Mouse (Mus musculus) adrenal gland, adult 18-20 months (tissue): ENCODE measurements around the gene Smim4. TPM values are rescaled to one million over a fixed set of nuclear protein-coding genes. Genes with fewer than 3 reads are reported as not detected.

ENCODE experiments used
- total RNA-seq, 2 experiments: library from RNA; stranded (reverse); gene quantifications; 1 replicate in 1 of 2; 2 replicates in 1 of 2; pipeline ENCODE4 v1.2.3; 2021

The Smim4 gene
- total RNA-seq, 2 experiments from 2014 or later: 63.6 to 81.3 TPM

Other genes with a start within 250 kb of the Smim4 start
- gene Mustn1, start 249.8 kb downstream of the Smim4 start, total RNA-seq: 1 to 10 TPM; 2.5 to 6.0 TPM
- 10 to 100 TPM in 1 of 2 experiments, 1 to 10 TPM in 1; 2.8 to 15.2 TPM for gene Itih4, start 242.5 kb downstream of the Smim4 start, total RNA-seq
- gene Itih3, start 205.2 kb downstream of the Smim4 start, total RNA-seq: under 1 TPM; 0.74 to 0.96 TPM
- gene Itih1, start 185.7 kb downstream of the Smim4 start, total RNA-seq: not detected
- 10 to 100 TPM; 10.3 to 11.8 TPM for gene Nek4, start 177.6 kb downstream of the Smim4 start, total RNA-seq
- gene Glt8d1, start 127.6 kb downstream of the Smim4 start, total RNA-seq: 10 to 100 TPM; 44.7 to 51.0 TPM
- 100 to 1,000 TPM; 210 to 259 TPM for gene Spcs1, start 127.3 kb downstream of the Smim4 start, total RNA-seq
- 10 to 100 TPM; 38.5 to 48.1 TPM for gene Pbrm1, start 109.8 kb downstream of the Smim4 start, total RNA-seq
- gene Gnl3, start 109.8 kb downstream of the Smim4 start, total RNA-seq: 100 to 1,000 TPM; 103 to 127 TPM
- gene Nt5dc2, start 2.1 kb upstream of the Smim4 start, total RNA-seq: 10 to 100 TPM; 27.0 to 32.7 TPM
- 10 to 100 TPM; 83.4 to 93.7 TPM for gene Stab1, start 39.7 kb upstream of the Smim4 start, total RNA-seq
- gene Tnnc1, start 79.4 kb upstream of the Smim4 start, total RNA-seq: 1 to 10 TPM in 1 of 2 experiments, under 1 TPM in 1; 0.74 to 1.7 TPM
- gene Nisch, start 88.0 kb upstream of the Smim4 start, total RNA-seq: 100 to 1,000 TPM; 257 to 319 TPM
- gene Sema3g, start 88.9 kb upstream of the Smim4 start, total RNA-seq: 10 to 100 TPM in 1 of 2 experiments, 1 to 10 TPM in 1; 8.5 to 10.6 TPM
- gene Phf7, start 122.4 kb upstream of the Smim4 start, total RNA-seq: 1 to 10 TPM; 5.8 to 6.7 TPM
- 10 to 100 TPM; 55.9 to 69.2 TPM for gene Bap1, start 122.5 kb upstream of the Smim4 start, total RNA-seq
- gene Dnah1, start 194.9 kb upstream of the Smim4 start, total RNA-seq: 1 to 10 TPM; 1.5 to 2.0 TPM
- gene Capn7, start 207.7 kb upstream of the Smim4 start, total RNA-seq: 10 to 100 TPM; 32.9 to 45.3 TPM